Mouse (Mus musculus) stomach, postnatal 0 days (tissue): Measurements from ENCODE around the gene Abcc9.

Experiments used
- CTCF ChIP-seq: IDR thresholded peaks from 2 replicates; pipeline ENCODE4 v1.5.1; 2016; ENCODE audit warnings: antibody characterized with exemption, low read depth, mild to moderate bottlenecking, moderate library complexity
- EP300 ChIP-seq: optimal IDR thresholded peaks from 2 replicates; pipeline ENCODE3; 2016; ENCODE audit warnings: antibody characterized with exemption

DNA sequence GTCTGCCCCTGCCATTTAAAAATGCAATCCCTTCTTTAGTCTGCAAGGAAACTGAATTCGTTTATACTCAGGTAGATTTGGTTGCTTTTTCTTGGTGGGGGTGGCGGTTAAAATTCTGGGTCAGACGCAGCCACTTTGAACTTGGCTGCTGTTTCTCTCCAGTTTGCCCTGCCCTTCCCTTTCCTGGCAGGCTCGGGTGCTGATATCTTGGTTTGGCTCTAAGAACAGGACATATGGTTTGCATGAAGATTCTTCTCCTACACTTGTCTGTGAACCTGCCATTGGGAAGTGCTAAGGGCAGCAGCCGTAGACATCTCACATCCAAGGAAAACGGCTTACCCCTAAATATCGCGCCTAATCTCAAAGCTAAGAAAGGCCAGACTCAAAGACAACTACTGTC lies 89.7 kb downstream of the Abcc9 start:
- TF ChIP-seq CTCF (no peak), EP300 (no peak)
